Mouse (Mus musculus) embryonic fibroblast, embryonic 13.5 days (primary cell): ENCODE measurements around the gene Rnpep. TPM values are rescaled to one million over a fixed set of nuclear protein-coding genes. Genes with fewer than 3 reads are reported as not detected.
"Not testable (repeated sequence)": the region's sequence is repeated elsewhere in the genome, so short reads cannot be mapped to it uniquely, and the experiment has no call there.

ENCODE experiments used
- H3K27ac ChIP-seq: 2 replicates; pipeline ENCODE4 v1.5.1; 2012; ENCODE audit warnings: low read length, control low read depth, inconsistent platforms; ENCODE audit not compliant: insufficient read depth
- H3K4me1 ChIP-seq: 2 replicates; pipeline ENCODE4 v1.6.1; 2011; ENCODE audit warnings: low read length; ENCODE audit not compliant: control insufficient read depth, insufficient read depth
- H3K4me3 ChIP-seq: 2 replicates; pipeline ENCODE4 v1.5.1; 2011; ENCODE audit warnings: mild to moderate bottlenecking, control low read depth, low read length; ENCODE audit not compliant: insufficient read depth
- CTCF ChIP-seq: IDR thresholded peaks from 2 replicates; pipeline ENCODE4 v1.5.1; 2011; ENCODE audit warnings: mild to moderate bottlenecking, control low read depth, low read length, moderate library complexity, borderline replicate concordance; ENCODE audit not compliant: insufficient read depth
- POLR2A ChIP-seq: IDR thresholded peaks from 2 replicates; pipeline ENCODE4 v1.6.1; 2011; ENCODE audit warnings: low read depth, mild to moderate bottlenecking, control low read depth, low read length, moderate library complexity
- polyA plus RNA-seq: library from polyadenylated mRNA; stranded (reverse); fragments of >200 nt; gene quantifications from 2 replicates; pipeline ENCODE4 v1.2.4, GENCODE M21; 2011; ENCODE audit warnings: low read depth; ENCODE audit not compliant: missing spikeins, insufficient read length

The Rnpep gene
- polyA plus RNA-seq, 1 experiment, result 49.3 TPM

- H3K4me3 ChIP-seq, result no peak overlapping the region
Measured at GRCm38 (mm10) chr1:135237131-135237851, 46.6 kb downstream of the Rnpep start.

DNA sequence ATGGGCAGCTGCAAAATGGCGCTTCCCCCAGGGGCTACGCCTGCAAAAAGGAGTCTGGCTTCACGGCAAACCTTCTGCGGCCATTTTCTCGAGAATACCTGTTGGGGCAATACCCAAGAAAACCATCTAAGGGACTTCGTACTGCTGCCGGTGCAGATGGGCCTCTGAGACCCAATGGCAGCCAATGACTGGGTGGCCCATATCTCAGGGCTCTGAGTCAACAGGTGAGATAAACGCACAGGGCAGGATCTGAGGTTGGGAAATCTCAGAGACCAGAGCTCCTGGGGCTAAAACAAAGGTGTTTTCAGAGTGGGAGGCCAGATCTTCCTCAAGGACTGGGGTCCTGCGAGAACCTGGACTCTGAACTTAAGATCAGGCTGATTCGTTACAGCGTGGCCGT lies 49.1 kb downstream of the Rnpep start:
- Histone ChIP-seq H3K27ac (no peak overlapping the region), H3K4me1 (no peaks in the 10 kb centered on the region), H3K4me3 (no peak overlapping the region)
- TF ChIP-seq CTCF (no peak), POLR2A (no peak)

More at GRCm38 (mm10) chr1:135237131-135237851, 46.6 kb downstream of the Rnpep start:
- Histone ChIP-seq H3K27ac (no peak overlapping the region), H3K4me1 (no peaks in the 10 kb centered on the region)
- TF ChIP-seq CTCF, result no peak
- TF ChIP-seq POLR2A, result no peak

DNA sequence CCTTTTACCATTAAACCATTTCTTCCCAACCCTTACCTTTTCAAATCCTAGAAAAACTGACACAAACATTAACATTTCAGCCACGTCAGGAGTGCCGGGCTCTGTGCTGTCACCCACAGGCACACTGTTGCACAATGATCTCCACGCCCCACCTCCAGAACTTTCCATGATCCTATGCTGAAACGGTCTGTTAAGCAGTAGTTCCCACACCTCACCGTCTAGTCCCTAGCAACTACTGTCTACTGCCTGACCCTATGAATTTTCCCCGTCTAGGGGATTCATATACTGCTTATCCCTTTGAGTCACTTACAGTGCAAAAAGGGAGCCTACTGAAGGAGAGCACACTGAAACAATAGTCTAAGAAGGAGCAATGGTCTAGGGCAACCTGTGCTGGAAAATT lies 49.9 kb downstream of the Rnpep start:
- TF ChIP-seq POLR2A, result no peak
- no peak for TF ChIP-seq CTCF
- Histone ChIP-seq H3K27ac (no peak overlapping the region), H3K4me3 (no peak overlapping the region), H3K4me1 (no peaks in the 10 kb centered on the region)

GRCm38 (mm10) chr1:135231878-135232277 lies 52.0 kb downstream of the Rnpep start:
- not testable (repeated sequence) for H3K4me3 ChIP-seq, H3K4me1 ChIP-seq, H3K27ac ChIP-seq

DNA sequence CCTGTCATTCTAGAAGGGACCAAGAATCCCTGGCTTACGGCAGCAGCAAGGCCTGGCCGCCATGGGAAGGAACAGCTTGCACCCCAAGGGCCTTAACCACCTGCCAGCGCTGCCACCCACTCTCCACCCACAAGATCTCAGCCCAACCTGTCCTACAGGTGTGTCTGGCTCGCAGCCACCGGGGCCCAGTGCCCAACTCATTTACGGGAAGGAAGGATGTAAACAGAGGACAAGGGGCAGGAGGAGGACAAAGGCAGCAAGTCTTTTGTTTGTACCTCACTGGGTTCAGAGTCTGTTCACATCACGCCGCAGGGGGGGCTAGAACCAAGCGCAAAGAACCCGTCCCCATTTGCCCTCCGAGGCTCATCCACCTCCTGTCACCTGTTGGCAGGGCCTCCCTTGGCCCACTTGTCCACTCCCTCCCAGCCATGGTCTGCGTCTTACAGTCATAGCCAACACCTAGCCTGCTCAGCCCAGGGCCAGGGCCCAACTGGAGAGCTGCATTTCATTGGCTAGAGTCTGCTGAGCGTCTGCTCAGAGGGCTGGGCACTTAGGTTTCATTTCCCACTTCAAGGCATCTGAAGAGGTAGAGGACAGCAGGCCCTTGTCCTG lies 56.4 kb downstream of the Rnpep start:
- TF ChIP-seq POLR2A (no peak), CTCF (no peak)
- no peak overlapping the region for H3K27ac ChIP-seq
- no peaks in the 10 kb centered on the region for H3K4me1 ChIP-seq
- no peak overlapping the region for H3K4me3 ChIP-seq

DNA sequence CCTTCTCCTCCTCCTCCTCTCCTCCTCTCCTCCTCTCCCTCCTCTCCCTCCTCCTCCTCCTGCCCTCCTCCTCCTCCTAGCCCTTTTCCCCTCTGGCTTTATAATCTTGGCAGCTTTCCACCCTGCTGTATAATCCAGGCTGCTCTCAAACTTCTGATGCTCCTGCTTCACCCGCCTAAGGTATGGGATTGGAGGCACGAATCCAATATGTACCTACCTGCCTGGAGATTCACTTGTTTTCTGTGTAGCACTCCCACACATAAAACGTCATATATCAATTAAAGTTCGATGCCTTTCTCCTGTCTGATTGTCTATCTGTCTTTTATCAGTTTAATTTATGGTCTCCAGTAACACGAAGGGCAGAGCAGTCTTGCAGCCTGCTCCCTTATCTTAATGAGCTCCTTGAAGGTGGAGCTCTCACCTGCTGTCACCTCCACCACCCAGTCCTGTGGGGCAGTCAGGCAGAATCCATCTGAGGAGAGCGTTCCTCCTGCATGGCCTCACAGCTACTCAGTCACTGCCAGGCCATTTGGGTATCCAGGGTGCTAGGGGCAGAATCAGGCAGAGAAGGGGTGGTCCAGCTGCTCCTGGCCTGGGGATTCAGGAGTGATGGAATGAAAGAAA lies 58.8 kb downstream of the Rnpep start:
- H3K27ac ChIP-seq, result no peak overlapping the region
- H3K4me1 ChIP-seq, result no peaks in the 10 kb centered on the region
- no peak for TF ChIP-seq POLR2A
- no peak for TF ChIP-seq CTCF
- no peak overlapping the region for H3K4me3 ChIP-seq

DNA sequence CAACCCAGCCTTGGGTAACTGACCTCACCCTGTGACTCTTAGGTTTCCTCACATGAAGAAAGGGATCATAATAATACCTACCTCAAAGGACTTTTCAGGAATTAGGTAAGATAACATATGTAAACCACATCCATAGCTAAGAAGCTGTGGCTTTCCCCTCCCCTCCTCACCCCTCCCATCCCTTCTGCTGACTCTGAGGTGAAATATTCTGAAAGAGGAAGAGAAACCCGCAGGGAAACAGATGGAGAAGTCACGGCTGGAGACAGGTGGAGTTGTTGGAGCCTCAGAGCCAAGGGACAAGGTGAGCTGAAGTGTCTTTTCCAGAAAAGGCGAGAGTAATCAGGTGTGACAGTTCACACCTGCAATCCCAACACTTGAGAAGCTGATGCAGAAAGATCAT lies 59.7 kb downstream of the Rnpep start:
- H3K4me3 ChIP-seq, result no peak overlapping the region
- TF ChIP-seq CTCF (no peak), POLR2A (no peak)
- H3K27ac ChIP-seq, result no peak overlapping the region
- no peaks in the 10 kb centered on the region for H3K4me1 ChIP-seq

DNA sequence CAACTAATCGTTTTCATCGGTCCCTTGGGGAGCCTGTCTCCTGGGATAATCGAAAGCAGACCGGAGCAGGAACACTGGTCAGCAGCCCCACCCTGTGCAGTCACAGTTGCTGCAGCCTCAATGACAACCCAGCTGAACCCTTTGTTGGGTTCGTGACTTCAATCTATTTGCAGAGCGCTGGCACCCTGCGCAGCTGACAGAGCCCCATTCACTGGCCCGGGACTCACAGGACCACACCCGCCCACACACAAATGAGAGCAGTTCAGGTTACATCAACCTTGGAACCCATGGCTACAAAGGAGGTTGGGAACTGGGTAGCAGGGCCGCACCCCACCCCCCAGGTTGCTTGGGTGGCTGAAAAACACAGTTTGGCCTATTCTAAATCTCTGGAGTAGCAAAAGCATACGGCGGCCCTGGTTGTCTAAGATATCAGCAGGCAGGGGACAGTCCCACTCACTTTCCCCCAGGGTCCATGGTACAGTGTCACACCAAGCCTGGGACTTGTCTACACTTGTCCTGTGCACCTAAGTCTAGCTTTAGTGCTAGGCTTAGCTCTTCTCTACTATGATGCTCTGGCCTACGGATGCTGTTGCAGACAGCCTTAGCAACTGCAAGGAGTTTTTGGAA lies 66.2 kb downstream of the Rnpep start:
- H3K4me1 ChIP-seq, result no peaks in the 10 kb centered on the region
- H3K4me3 ChIP-seq, result no peak overlapping the region
- no peak overlapping the region for H3K27ac ChIP-seq
- TF ChIP-seq POLR2A (no peak), CTCF (no peak)

GRCm38 (mm10) chr1:135213772-135214640 lies 69.9 kb downstream of the Rnpep start:
- TF ChIP-seq CTCF, result no peak
- no peak for TF ChIP-seq POLR2A
- H3K4me1 ChIP-seq, result no peaks in the 10 kb centered on the region
- H3K27ac ChIP-seq, result no peak overlapping the region
- H3K4me3 ChIP-seq, result no peak overlapping the region

Other genes with a start within 250 kb of the Rnpep start
- gene Lgr6, start 178.8 kb downstream of the Rnpep start, polyA plus RNA-seq, result 2.3 TPM in 2 replicates
- 0.79 and 0.85 TPM in 2 replicates for gene Ptpn7, start 151.4 kb downstream of the Rnpep start, polyA plus RNA-seq
- 115 and 141 TPM in 2 replicates for gene Arl8a, start 137.3 kb downstream of the Rnpep start, polyA plus RNA-seq
- not detected in 2 replicates for gene Gpr37l1, start 116.4 kb downstream of the Rnpep start, polyA plus RNA-seq
- not detected in 2 replicates for gene Elf3, start 25.5 kb downstream of the Rnpep start, polyA plus RNA-seq
- gene Timm17a, start 29.7 kb upstream of the Rnpep start, polyA plus RNA-seq, result 108 and 181 TPM in 2 replicates
- gene Lmod1, start 40.7 kb upstream of the Rnpep start, polyA plus RNA-seq, result 47.9 and 79.9 TPM in 2 replicates
- gene Shisa4, start 91.2 kb upstream of the Rnpep start, polyA plus RNA-seq, result 82.8 and 101 TPM in 2 replicates
- 174 and 187 TPM in 2 replicates for gene Ipo9, start 146.4 kb upstream of the Rnpep start, polyA plus RNA-seq